Mouse (Mus musculus) adrenal gland, adult 2 months (tissue): ENCODE data around the gene Tst. TPM values are rescaled to one million over a fixed set of nuclear protein-coding genes. Genes with fewer than 3 reads are reported as not detected.

Experiments used
- DNase-seq: peaks from one replicate; pipeline ENCODE4 v3.0.0; 2021
- polyA plus RNA-seq: library from polyadenylated mRNA; depleted of rRNA; stranded (reverse); fragments of >200 nt; gene quantifications from 2 replicates; pipeline ENCODE4 v1.2.3, GENCODE M21; 2012
- total RNA-seq, 2 experiments: library from RNA; stranded (reverse); gene quantifications; 2 replicates each; pipeline ENCODE4 v1.2.3; 2021

Tst gene
- total and polyA plus RNA-seq, 3 experiments: 218 to 410 (median 366) TPM

GRCm38 (mm10) chr15:78429871-78430622, 24.3 kb upstream of the Tst start:
- no peak for DNase-seq

DNA sequence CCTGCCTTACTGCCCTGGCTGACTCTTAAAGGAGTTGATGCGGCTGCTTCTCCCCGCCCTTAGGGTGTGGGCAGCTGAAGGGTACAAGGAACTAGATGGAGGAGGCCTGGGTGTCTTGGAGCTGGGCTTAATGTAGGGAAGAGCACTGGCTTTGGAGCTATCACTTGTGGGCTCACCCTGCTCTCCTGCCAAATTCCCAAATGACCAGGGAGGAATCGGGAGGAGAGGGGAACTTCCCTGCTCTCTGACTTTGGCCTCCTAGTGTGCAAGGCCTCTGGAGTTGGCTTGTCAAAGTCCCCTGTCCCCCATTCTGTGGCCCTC, 23.4 kb upstream of the Tst start:
- DNase-seq: no peak

GRCm38 (mm10) chr15:78428391-78429138, 22.9 kb upstream of the Tst start, which contains the start of gene Kctd17:
Kctd17 (plus strand) TSS chr15:78428564.
- DNase-seq: peak; percentile 90

GRCm38 (mm10) chr15:78425230-78425629, 19.5 kb upstream of the Tst start:
- no peak for DNase-seq

GRCm38 (mm10) chr15:78424507-78424906, 18.8 kb upstream of the Tst start:
- no peak for DNase-seq

DNA sequence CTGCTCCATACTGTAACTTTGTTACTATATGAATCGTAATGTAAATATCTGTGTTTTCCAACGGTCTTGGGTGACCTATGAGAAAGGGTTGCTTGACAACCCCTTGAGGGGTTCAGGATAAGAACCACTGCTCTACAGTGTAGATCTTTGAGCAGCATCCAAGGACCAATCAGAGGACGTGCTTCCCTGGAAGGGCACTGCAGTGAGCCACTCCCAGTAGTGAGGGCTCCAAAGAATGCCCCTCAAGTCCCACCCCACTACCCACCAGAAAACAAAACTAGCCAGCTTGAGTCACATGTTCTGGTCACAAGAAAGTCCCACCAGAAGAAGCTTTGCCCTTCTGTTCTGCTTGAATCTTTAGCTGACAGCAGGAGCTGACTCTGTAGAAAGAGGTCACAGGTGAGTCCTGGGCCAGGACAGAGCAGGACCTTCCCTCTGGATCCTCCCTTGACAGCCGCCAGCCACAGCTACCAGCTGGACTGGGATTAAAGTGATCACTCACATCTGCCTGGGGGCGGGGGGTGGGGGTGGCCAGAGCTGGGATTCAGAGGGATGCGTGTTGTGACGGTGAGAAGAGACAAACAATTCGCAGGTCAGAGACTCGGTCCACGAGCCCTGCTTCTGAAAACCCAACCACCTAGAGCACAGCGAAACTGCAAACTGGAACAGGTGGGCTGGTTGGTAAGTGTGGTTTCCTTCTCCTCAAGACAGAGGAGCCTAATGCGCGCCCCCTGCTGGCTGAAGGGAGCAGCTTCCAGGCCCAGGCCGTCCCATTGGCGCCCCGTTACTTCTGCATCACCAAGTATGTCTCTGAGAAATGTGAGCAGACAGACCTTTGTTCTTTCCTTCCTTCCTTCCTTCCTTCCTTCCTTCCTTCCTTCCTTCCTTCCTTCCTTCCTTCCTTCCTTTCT, 16.6 kb upstream of the Tst start:
- peak; percentile 82 for DNase-seq

DNA sequence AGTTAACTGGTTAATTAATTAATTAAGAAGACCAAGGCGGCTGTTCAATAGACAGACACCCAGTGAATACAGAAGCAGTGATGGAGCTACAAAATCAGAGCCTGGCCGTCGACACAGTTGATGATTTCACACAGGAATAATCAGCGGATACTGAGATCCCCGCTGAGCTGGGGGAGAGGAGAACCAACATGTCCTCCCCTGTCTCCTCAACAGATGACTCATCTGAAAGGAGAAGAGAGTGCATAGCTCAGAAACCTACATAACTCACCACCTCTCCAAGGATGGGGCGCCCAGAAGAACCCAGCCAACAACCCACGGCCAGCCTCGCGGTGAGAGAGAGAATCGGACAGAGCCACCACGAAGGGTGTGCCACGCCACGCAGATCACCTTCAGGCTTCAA, 14.7 kb upstream of the Tst start:
- no peak for DNase-seq

- no peak for DNase-seq
Measured at GRCm38 (mm10) chr15:78416937-78417336, 11.2 kb upstream of the Tst start.

GRCm38 (mm10) chr15:78414157-78414556, 8.4 kb upstream of the Tst start:
- DNase-seq: no peak

- no peak for DNase-seq
Measured at GRCm38 (mm10) chr15:78413719-78414117, 8.0 kb upstream of the Tst start.

GRCm38 (mm10) chr15:78413083-78413718, 7.5 kb upstream of the Tst start:
- no peak for DNase-seq

DNA sequence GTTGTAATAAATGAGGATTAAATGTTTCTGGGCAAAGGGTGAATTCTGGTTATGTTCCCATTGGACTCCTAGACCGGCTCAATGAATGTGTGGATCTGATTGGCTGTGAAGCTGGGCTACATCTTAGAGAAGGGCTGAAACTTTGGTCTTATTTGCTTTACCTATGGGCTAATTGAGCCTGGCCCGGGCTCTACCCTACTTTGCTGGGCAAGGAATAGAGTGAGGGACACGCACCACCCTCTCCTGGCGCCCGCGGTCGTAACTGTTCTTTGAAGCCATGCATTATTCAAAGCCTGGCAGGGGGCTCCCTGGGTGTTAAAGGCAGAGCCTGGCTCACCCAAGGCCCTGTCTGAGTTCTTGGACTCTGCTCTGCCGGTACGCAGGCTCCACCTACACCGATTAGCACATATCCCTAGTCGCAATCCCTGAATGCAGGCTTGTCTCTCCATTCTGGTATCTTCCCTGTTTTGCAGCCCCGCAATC, 3.9 kb upstream of the Tst start:
- no peak for DNase-seq

DNA sequence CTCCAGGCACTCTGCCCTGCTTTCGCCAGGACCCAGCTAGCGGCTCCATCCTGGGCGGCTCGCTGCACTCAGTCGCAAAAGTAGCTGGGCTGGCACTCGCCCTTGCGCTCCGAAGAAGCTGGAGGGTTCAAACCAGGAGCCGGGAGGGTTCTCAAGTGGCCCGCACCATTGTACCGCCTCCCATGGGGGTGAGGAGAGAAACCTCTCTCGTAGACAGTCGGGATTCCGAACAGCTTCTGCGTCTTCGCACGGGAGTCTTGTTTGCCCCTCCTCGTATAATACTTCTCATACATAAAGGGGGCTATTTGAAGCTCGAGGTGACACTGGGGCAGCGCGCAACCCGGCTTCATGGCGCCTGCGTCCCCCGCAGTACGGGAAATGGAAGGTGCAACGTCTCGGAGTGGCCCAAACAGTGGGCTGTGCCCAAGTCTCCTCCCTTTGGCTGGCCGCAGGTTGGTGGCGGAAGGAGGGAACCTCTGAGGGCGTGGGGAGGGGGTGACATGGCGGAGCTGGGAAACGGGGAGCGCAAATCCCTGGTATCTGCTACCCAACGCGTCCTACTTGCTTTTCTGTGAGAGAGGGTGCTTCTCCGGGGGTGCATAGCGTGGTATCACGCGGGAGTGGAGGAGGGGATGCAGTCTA, 707 bp upstream of the Tst start, which contains the start of gene Mpst:
Gene Mpst, plus strand, starts transcription at position 124 of the 642 bp plus-strand sequence.
- peak; percentile 95 for DNase-seq

DNA sequence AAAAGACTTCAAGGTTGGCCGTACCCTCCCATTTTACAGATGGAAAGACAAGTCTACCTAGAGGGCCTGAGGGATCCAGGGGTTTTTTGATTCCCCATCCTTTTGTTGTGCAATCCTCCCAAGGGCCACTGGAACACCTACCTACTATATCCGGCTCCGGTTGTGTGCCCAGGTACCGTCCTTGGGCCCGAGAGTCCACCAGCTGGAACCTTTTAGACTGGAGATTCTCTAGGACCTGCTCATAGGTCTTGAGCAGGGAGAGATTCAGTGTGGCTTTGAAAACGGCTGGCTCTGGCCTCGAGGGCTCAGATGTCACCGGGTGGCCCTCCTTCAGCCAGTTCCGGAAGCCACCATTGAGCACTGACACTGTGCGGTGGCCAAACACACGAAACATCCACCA, 609 bp downstream of the Tst start:
- no peak for DNase-seq

GRCm38 (mm10) chr15:78403896-78404295, 1.8 kb downstream of the Tst start:
- peak; percentile 94 for DNase-seq

- DNase-seq: peak; percentile 89
Measured at GRCm38 (mm10) chr15:78403301-78403741, 2.4 kb downstream of the Tst start.

- DNase-seq: peak; percentile 88
Measured at GRCm38 (mm10) chr15:78402423-78402822, 3.3 kb downstream of the Tst start.

- DNase-seq: peak; percentile 92
Measured at GRCm38 (mm10) chr15:78401921-78402320, 3.8 kb downstream of the Tst start.

DNA sequence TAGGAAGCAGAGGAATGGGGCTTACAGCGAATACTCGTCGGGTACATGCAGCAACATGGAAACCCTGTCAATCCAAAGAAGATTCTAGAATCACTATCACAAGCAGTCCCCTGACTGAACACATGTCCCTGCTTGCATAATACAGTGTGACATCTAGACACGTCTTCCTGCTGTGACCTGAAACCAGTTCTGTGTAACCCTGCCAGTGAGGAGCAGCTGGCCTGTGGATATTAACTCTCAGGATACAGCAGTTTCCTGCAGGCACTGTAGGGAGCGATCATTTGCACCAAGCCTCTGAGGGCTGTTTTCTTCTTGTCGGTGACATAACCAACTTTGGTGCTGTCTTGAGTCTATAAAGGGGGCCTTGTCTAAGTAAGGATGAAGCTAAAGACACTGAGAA, 4.4 kb downstream of the Tst start:
- peak; percentile 35 for DNase-seq

DNA sequence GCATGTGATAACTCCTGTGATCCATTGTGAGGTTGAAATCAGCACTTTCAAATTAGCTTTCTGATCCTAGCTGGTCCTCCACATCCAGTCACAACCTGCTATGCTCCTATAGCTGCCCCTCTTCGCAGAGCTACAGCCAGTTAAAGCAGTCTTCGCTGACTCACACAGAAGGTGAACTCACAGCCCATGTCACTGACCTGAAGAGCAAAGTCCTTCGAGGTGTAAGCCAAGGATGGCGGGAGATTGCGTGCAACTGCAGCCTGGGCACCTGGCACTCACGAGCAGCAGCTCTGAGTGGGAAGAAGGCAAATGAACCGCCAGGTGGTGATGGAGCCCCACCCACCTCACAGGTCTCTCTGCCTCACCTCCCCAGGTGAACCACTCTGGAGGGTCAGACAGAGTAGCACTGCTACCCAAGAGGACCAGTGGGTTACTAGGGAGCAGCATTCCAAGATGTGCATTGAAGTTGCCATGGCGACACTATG, 10.2 kb downstream of the Tst start, which contains the start of gene Tex33:
Gene Tex33, minus strand, starts transcription at position 435 of the 485 bp plus-strand sequence.
- no peak for DNase-seq

GRCm38 (mm10) chr15:78390855-78391254, 14.9 kb downstream of the Tst start:
- no peak for DNase-seq
